Mouse (Mus musculus) layer of hippocampus, adult 8-10 months (tissue): ENCODE measurements around the gene Cip2a. TPM values are rescaled to one million over a fixed set of nuclear protein-coding genes. Genes with fewer than 3 reads are reported as not detected.

Experiments
- DNase-seq, 2 experiments: peaks; one replicate each; pipeline ENCODE4 v3.0.0; 2022; ENCODE audit warnings: low spot score in 2 of 2
- total RNA-seq, 4 experiments: library from RNA; stranded (reverse); gene quantifications; 2 replicates each; pipeline ENCODE4 v1.2.4; 2022

Cip2a gene
- 1 to 10 TPM in 3 of 4 experiments, under 1 TPM in 1; 0.89 to 2.4 (median 2.3) TPM for total RNA-seq

DNA sequence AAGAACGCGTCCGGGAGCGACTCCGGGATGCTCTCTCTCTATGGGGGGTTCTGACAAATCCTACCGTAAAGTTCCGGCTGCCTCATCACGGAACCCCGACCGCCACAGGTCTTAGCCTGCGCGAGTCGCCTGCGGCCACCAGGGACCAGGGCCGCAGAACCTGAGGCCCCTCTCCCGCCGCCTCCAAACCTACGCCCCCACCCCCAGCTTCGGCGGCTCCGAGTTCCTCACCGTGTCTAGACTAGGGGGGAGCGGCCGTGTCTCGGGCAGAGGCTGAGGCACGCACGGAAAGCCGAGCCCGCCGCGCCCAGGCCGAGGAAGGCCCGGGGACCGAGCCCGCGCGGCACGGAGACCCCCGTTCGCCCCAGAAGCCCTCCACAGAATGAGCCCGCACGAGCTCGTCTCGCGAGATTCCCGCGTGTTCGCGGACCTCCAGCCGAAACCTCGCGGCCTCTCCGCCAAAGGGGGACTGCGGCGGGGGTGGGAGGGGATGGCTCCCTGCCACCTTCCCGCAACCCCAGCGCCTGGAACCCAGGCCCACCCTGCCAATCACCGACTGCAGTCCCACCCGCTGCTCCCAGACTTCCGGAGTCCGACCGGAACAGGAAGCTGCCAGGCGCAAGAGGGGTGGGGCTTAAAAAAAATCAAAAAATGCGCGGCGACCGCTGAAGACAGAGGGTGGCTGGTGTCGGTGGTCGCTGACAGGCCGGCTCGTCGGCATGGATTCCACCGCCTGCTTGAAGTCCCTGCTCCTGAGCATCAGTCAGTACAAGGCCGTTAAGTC, at the start of gene Cip2a, which contains the start of gene Dzip3:
Cip2a (plus strand) TSS at position 627 of the 784 bp plus-strand sequence.
Dzip3 (minus strand) TSS at position 607 of the 784 bp plus-strand sequence.
- peak; percentile 86 for DNase-seq

DNA sequence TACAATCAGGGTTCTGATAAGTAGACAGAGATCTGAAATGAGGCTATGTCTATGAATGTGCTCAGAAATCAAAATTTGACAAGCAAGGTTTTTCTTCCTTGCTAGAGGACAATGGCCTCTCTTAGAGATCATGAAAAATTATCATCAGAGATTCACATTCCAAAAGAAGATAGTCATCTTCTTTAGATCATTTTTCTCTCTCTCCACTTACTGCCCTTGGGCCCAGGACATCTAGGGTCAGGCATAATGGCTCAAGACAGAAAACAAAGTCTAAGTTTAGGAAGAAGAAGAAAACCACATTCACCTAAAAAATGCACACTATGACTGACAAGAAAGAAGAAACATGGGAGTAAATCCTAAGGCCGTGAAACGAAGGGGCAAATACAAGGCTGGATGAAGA, 21.0 kb upstream of the Cip2a start:
- no peak for DNase-seq

DNA sequence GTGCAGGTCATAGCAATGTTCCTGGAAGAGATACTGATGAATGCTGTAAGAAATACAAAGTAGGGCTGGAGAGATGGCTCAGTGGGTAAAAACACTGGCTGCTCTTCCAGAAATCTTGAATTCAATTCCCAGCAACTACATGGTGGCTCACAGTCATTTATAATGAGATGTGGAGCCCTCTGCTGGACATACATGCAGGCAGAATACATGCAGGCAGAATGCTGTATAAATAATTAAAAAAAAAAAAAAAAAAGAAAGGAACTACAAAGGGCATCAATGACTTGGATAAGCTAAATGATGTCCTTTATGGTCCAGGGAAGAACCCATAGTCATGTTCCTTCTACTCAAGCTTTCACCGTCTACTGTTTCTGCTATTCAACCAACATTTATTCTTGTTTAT, 20.4 kb upstream of the Cip2a start:
- DNase-seq = no peak

DNA sequence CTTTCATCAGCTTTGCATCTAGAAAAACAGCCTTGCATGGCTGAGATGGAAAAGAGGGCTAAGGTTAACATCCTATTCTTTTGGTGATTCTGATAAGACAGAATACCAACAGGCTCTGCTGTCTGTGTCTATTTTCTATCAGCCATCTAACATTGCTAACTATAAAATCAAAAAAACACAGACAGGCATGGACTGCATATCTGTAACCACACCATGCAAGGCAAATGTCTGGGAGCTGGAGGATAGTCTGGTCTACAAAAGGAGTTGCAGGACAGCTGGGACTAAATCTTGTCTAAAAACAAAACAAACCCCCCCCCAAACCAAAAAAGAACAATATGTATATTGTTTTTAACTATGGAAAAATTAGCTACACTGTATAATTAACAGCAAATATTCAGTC, 14.0 kb upstream of the Cip2a start:
- no peak for DNase-seq

DNA sequence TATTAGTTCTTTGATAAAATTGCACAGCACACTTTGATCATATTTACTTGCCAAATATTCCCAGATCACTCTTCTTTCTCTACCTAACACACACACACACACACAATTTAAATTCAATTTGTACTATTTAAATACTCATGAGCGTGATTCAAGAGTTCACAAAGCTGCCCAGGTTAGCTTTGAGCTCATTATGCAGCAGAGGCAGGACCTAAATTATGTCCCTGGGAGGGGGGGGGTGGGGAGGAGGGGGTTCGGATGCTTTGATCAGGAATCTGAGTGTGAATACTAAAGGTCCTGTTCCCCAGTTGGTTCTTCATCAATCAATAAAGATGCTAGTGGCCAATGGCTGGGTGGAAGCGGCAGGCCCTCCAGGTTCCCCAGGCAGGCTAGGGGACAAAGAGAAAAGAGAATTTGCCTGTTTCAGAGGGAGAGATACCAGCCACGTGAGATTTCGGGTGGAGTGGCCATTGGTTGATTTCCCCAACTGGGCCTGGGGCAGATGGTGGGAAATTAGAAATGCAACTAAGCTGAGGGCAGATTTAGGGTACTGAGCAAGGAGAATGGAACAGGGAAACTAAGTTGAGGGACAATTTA, 8.9 kb upstream of the Cip2a start:
- no peak for DNase-seq

DNA sequence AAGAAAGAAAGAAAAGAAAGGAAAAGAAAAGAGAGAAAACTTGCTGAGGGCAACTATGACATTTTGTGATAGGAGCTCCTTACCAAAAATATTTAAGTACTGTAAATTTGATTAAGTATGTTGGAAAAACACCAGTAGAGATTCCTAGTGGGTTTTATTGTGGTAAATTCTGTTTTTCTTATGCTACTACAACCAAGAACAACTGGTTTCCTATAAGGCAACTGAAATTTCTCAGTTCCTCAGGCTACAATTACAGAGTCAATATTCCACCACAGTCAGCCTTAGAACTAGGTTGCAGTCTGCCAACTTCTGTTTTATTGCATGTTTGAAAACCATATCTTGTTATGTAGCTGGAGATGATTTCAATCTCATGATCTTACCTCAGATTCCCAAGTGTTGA, 4.3 kb upstream of the Cip2a start:
- DNase-seq = no peak

DNA sequence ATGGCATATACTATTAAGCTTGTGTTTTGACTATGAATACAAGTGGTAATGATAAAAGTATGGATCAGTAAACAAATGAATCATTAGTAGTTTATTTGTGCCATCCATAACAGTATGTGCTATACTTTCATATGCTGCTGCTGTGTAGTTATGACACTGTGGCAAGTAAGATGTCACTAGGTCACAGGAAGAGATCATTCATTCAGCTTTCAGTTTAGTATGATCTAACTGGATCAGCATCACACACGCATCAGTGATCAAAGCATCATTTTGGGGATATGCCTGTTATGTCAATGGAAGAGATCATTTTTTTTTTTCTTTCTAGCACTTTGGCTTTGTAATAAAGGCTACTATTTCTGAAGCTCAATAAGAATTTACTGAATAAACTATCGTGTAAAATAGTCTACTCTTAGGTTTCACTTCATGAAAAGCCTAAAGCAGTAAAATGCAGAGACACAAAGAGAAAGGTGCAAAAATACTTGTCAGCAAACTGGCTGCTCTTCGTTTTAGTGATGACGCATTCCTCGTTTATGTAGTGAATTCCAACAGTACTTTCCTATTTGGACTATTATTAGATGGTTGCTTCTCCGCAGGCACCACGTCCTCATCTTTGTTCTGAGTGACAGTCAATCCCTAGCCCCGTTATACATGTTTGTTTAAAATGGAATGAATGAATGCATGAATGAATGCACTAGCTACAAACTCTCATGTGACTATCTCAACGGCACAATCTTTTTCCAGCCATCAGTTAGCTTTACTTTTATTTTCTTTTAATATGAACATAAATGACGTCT, 1.4 kb upstream of the Cip2a start:
- no peak for DNase-seq

DNA sequence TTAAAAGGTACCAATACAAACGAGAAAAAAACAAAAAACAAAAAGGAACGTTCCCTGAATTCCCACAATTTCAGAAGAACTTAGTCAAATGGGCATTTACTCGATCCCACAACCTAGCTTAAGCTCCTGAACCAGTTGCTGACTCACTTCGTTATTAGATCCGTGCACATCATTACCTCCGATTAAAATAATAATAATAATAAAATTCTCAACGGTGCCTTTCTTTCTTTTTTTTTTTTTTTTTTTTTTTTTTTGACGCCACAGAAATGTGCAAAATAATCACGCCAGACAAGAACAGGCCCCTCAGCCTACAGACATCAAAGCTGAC, 790 bp upstream of the Cip2a start:
- DNase-seq = no peak

DNA sequence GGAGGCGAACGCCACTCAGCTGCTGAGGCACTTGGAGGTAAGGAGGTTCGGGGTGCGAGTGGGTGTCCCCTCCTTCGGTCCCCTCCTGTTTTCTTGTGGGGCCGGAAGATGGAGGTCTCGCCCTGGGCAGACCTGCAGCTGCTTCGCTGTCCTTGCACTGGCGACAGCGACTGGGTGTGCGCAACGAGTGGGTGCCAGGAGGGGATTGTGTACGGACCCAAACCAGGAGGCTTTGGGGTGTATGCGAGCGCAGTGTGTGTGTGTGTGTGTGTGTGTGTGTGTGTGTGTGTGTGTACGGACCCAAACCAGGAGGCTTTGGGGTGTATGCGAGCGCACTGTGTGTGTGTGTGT, 333 bp downstream of the Cip2a start:
- DNase-seq = no peak

DNA sequence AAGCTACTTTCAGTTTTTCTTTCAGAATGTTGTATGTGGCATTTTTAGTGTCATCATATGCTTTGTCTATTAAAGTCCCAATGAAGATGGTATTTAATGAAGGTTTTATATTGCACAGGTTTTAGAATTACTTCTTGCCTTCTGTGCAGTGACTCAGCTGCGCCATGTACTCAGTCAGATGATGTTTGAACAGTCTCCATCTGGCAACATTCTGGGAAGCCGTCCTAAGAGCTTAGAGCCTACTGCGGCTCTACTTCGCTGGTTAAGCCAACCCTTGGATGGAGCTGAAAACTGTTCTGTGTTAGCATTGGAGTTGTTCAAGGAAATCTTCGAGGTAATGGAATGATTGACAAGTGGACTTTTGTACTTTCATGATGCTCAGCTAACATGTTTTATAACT, 10.2 kb downstream of the Cip2a start:
- DNase-seq = peak; percentile 48 to 64

DNA sequence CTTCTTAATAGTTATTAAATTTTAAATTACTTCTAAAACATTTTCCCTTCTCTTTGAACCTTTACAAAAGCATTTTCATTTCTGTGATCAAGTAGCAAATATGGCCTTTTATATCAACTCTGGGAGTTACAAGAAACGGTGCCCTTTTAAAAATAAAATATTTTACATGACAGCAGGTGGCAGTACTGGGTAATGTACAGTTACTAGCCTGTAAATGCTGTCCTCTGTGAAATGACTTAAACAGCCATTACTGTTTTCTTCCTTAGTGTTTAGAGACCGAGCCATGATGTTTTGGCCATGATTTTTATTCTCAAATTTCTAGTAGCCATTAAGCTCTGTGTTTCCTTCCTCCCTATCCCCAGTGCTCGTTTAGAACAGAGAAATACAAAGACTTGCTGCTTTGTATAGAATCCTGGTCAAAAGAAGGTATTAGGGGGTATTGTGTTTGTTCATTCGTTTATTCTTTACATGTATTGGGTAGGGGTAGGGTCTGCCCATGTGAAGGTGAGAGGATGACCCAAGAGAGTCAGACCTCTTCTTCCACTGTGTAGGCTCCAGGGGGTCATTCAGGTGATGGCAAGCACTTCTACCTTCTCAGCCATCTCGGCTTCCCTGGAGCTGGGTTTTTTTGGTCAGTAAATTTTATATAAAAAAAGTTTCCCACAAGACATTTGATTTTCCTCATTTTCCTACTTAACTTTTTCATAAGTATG, 22.8 kb downstream of the Cip2a start:
- no peak for DNase-seq

DNA sequence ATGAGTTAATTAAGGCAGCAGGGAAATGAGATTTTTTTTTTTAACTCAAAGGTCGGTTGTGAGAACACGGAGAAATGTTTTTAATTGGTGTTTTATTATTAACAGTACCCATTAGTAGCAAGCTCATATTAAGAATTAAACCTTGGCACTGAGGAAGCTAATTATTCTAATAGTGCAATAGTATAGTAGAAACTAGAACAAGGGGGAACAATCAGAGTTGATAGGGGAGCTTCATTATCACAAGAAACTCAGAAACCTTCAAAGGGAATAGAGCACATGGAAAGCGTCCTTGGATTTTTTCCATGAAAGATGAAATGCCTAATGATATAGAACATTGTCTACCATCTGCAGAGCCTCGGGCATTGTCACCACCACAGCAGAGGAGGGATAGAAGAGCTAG, 41.9 kb downstream of the Cip2a start:
- no peak for DNase-seq

DNA sequence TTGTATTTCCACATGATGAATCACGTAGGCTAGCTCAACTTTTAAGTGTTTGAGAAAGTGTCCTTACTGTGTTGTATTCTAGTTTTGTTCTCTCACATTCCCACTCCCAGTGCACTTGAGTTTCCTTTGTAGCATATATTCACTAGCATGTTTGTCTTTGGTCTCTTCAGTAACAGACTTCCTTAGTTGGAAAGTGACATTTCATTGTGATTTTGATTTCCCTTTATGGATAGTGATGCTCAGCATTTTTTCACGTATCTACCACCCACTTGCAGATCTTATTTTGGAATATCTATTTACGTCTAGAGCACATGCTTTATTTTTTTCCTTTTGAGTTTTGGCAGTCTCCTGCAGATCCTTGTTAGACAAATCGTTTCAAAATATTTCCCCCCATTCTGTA, 43.8 kb downstream of the Cip2a start:
- DNase-seq = no peak

DNA sequence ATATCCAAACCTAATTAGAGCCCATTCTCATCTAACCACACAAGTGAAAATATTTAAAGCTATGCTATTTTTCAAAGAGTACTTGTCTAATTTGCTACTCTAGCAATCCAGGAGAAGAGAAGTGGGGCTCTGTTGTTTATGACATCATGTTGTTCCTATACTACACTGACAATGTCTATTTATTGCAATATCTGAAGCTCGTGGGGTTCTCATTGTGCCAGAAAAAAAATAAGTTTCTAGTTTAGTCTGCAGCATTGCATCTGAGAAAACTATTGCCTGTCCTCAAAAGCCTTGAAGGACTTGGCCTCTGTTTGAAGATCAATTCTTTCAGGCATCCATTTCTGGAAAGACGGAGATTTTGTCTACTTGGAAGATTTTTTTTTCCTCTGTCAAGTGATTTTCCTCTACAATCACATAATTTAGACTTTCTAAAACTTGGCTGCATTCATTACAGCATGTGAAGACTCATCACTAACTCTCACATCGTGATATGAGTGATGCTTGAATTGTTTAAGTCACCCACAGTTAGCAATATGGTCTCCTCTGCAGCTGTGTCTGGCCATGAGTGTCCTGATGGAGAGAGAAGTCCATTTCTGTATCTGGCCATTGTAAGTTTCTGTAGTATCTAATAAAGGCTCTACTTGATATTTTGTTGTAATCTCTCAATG, 46.7 kb downstream of the Cip2a start:
- DNase-seq = no peak

DNA sequence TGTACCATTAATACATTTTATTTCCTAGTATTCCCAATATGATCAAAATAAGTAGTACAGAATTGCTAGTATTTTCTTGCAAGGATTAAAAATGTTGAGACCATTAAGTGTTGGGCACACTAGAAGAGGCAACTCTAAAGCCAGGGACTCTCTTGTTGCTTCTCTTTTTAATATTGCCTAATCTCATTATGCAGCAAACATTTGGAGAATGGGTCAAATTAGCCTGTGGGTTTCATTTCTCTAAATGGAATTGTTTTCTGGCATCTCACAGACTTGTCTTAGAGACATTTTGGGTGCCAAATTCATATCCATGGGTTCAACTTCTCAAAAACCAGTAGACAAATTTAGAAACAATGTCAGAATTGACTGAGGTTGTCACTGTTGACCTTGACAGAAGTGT, 55.2 kb downstream of the Cip2a start:
- DNase-seq = no peak

DNA sequence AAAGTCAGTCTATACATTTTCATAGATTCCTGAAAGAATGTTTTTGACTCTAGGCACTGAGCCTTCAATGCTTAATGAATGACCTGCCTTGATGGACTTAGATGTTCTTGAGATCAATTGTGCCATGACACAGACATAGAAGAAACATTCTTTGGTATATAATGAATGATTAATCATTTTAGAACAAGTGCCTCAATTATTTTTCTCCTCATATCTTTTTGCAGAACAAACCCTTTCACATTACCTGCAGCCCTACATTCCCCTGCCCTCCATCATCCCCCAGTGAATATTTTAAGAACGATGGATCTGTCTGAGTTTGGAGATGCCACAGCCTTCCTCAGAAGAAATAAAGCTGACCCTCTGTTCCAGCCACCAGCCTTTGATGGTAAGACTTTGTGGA, 63.2 kb downstream of the Cip2a start, which contains the start of gene Myh15:
Myh15 (plus strand) TSS at position 301 of the 400 bp plus-strand sequence.
- DNase-seq = no peak

Other genes starting within 250 kb of the Cip2a start
- gene Trat1, start 222.2 kb upstream of the Cip2a start, total RNA-seq = under 1 TPM in 3 of 4 experiments, not detected in 1; 0.08 to 0.53 (median 0.22) TPM
- gene Retnlb, start 177.3 kb upstream of the Cip2a start, total RNA-seq = not detected
- not detected for gene Retnla, start 151.6 kb upstream of the Cip2a start, total RNA-seq
- gene Retnlg, start 121.6 kb upstream of the Cip2a start, total RNA-seq = not detected
- gene Dzip3, start within 50 bp of the Cip2a start, total RNA-seq = 10 to 100 TPM; 70.0 to 87.9 (median 81.9) TPM
- under 1 TPM; 0.58 to 0.80 (median 0.78) TPM for gene Myh15, start 63.3 kb downstream of the Cip2a start, total RNA-seq